Mouse (Mus musculus): ENCODE measurements around the gene Lhfpl4.

DNA sequence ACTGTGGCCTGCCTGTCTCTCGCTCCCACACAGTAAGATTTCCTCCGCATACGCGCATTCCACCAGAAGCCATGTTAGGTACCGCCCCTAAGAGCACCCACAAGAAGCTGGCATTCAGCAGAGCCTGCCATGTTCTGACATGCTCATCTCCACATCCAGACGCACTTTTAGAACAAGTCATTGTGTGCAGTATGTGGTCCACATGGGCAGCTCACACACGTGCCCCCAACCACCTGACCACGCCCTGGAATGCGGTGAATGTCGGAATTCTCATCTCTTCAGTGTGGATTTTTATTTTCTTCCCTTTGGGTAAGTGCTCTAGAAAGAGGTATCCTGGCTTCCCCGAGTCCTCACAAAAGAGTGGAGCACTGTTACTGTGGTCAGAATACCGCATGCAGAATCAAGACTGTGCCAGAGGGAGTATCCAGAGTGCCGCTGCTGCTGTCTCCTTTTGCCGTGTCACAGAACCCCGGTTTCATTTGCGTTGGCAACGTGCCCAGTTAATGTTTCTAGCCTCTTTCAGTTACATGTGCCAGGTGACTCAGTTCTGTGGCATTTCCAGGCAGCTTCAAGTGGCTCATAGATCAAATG, 28.4 kb downstream of the Lhfpl4 start:
- TF ChIP-seq CTCF (conservative IDR thresholded peaks at IDR 0.05; ENCODE audit: low read length) (no peak), NANOG (IDR thresholded peaks at IDR 0.05; ENCODE audit: borderline replicate concordance, low read length) (no peak), POU5F1 (IDR thresholded peaks at IDR 0.05; ENCODE audit: borderline replicate concordance, low read length) (no peak)
